Mouse (Mus musculus) hindbrain, embryonic 10.5 days (tissue): Measurements from ENCODE around the gene Gm49369. TPM values are rescaled to one million over a fixed set of nuclear protein-coding genes. Genes with fewer than 3 reads are reported as not detected.

Source experiments
- DNase-seq: peaks from one replicate; pipeline ENCODE4 v3.0.0-alpha.2; 2017; ENCODE audit warnings: low spot score
- H3K27ac ChIP-seq: fragments of 300-500 bp; sonication (generic); 2 replicates; pipeline ENCODE4 v1.5.1; 2016; ENCODE audit warnings: mild to moderate bottlenecking, moderate library complexity
- H3K27me3 ChIP-seq: fragments of 300-500 bp; sonication (generic); 2 replicates; pipeline ENCODE4 v1.6.1; 2016; ENCODE audit warnings: mild to moderate bottlenecking; ENCODE audit not compliant: poor library complexity, insufficient read depth, severe bottlenecking
- H3K36me3 ChIP-seq: fragments of 300-500 bp; sonication (generic); 2 replicates; pipeline ENCODE4 v1.6.1; 2016; ENCODE audit warnings: mild to moderate bottlenecking, moderate library complexity
- H3K4me1 ChIP-seq: fragments of 300-500 bp; sonication (generic); replicated peaks from 2 replicates; pipeline ENCODE4 v1.6.1; 2016; ENCODE audit warnings: mild to moderate bottlenecking
- H3K4me3 ChIP-seq: fragments of 300-500 bp; sonication (generic); 2 replicates; pipeline ENCODE4 v1.5.1; 2016; ENCODE audit warnings: mild to moderate bottlenecking, moderate library complexity
- H3K9me3 ChIP-seq: fragments of 300-500 bp; sonication (generic); 2 replicates; pipeline ENCODE4 v1.6.1; 2016; ENCODE audit warnings: mild to moderate bottlenecking, moderate library complexity
- WGBS: fragments of 180-500 bp; shearing (Covaris S2); methylation state at CpG from one replicate; pipeline ENCODE4 v1.1.7; 2016; 5-methylcytosine and 5-hydroxymethylcytosine counted together
- polyA plus RNA-seq: library from polyadenylated mRNA; unstranded; fragments of >200 nt; fragmentation: Nextera tagmentation; extraction: Ambion mirVana; gene quantifications from 2 replicates; pipeline ENCODE4 v1.2.1, GENCODE M21; 2016

The Gm49369 gene
- polyA plus RNA-seq, 1 experiment from 2014 or later = 1.5 TPM

- H3K27me3 ChIP-seq = peaks cover 42% of the 10 kb centered on the region
- H3K4me1 ChIP-seq = peaks cover 17% of the 10 kb centered on the region
- no peak overlapping the region for H3K4me3 ChIP-seq
- 84% methylated on average over 6 of the region's 6 CpGs for WGBS
- peaks cover 53% of the 10 kb centered on the region for H3K36me3 ChIP-seq
- H3K27ac ChIP-seq = no peak overlapping the region
- H3K9me3 ChIP-seq = no peaks in the 10 kb centered on the region
- no peak for DNase-seq
Observed at GRCm38 (mm10) chr7:142375261-142375724, 7.2 kb downstream of the Gm49369 start.

- H3K4me1 ChIP-seq = peaks cover 17% of the 10 kb centered on the region
- 94% methylated on average over 5 of the region's 5 CpGs for WGBS
- no peak overlapping the region for H3K27ac ChIP-seq
- DNase-seq = no peak
- peaks cover 50% of the 10 kb centered on the region for H3K27me3 ChIP-seq
- peaks cover 46% of the 10 kb centered on the region for H3K36me3 ChIP-seq
- H3K9me3 ChIP-seq = no peaks in the 10 kb centered on the region
- no peak overlapping the region for H3K4me3 ChIP-seq
Observed at GRCm38 (mm10) chr7:142374413-142375015, 8.0 kb downstream of the Gm49369 start.

GRCm38 (mm10) chr7:142373641-142374412 lies 8.6 kb downstream of the Gm49369 start, which contains the start of gene Ifitm10:
TSS of gene Ifitm10 (minus strand) at chr7:142373753.
- Histone ChIP-seq H3K27ac (no peak within 1 kb of the TSS), H3K4me3 (no peak within 1 kb of the TSS), H3K9me3 (no peaks in the 10 kb centered on the region), H3K27me3 (peaks cover 52% of the 10 kb centered on the region), H3K4me1 (peaks cover 17% of the 10 kb centered on the region), H3K36me3 (peaks cover 39% of the 10 kb centered on the region)
- WGBS = 73% methylated on average over 8 of the region's 8 CpGs
- no peak for DNase-seq

- Histone ChIP-seq H3K36me3 (peaks cover 31% of the 10 kb centered on the region), H3K27me3 (peaks cover 55% of the 10 kb centered on the region), H3K4me1 (peaks cover 17% of the 10 kb centered on the region), H3K27ac (no peak overlapping the region), H3K9me3 (no peaks in the 10 kb centered on the region), H3K4me3 (no peak overlapping the region)
- WGBS = 79% methylated on average over 5 of the region's 5 CpGs
- DNase-seq = no peak
Observed at GRCm38 (mm10) chr7:142373039-142373438, 9.4 kb downstream of the Gm49369 start.

- peaks cover 17% of the 10 kb centered on the region for H3K4me1 ChIP-seq
- peak; percentile 14 for DNase-seq
- peaks cover 21% of the 10 kb centered on the region for H3K36me3 ChIP-seq
- whole genome bisulfite sequencing = 3% methylated on average over 64 of the region's 64 CpGs
- no peaks in the 10 kb centered on the region for H3K9me3 ChIP-seq
- peak overlapping the region; percentile 52 for H3K4me3 ChIP-seq
- peaks cover 55% of the 10 kb centered on the region for H3K27me3 ChIP-seq
- peak overlapping the region; percentile 45 for H3K27ac ChIP-seq
Observed at GRCm38 (mm10) chr7:142371768-142372661, 10.5 kb downstream of the Gm49369 start.

GRCm38 (mm10) chr7:142371398-142371767 lies 11.1 kb downstream of the Gm49369 start:
- H3K27me3 ChIP-seq = peaks cover 55% of the 10 kb centered on the region
- H3K4me3 ChIP-seq = peak overlapping the region; percentile 52; the same call in 1 of the 2 replicates
- no peaks in the 10 kb centered on the region for H3K9me3 ChIP-seq
- peaks cover 14% of the 10 kb centered on the region for H3K36me3 ChIP-seq
- no peak overlapping the region for H3K27ac ChIP-seq
- peaks cover 17% of the 10 kb centered on the region for H3K4me1 ChIP-seq
- 26% methylated on average over 11 of the region's 11 CpGs for WGBS
- no peak for DNase-seq

GRCm38 (mm10) chr7:142370937-142371336 lies 11.5 kb downstream of the Gm49369 start:
- peak overlapping the region; percentile 52; the same call in 1 of the 2 replicates for H3K4me3 ChIP-seq
- H3K27ac ChIP-seq = no peak overlapping the region
- peaks cover 55% of the 10 kb centered on the region for H3K27me3 ChIP-seq
- peaks cover 17% of the 10 kb centered on the region for H3K4me1 ChIP-seq
- H3K36me3 ChIP-seq = peaks cover 10% of the 10 kb centered on the region
- DNase-seq = no peak
- WGBS = 82% methylated on average over 18 of the region's 18 CpGs
- no peaks in the 10 kb centered on the region for H3K9me3 ChIP-seq

- H3K36me3 ChIP-seq = no peaks in the 10 kb centered on the region
- 77% methylated on average over 6 of the region's 6 CpGs for WGBS
- DNase-seq = no peak
- no peak overlapping the region for H3K27ac ChIP-seq
- H3K4me3 ChIP-seq = no peak overlapping the region
- H3K4me1 ChIP-seq = peaks cover 17% of the 10 kb centered on the region
- peaks cover 55% of the 10 kb centered on the region for H3K27me3 ChIP-seq
- no peaks in the 10 kb centered on the region for H3K9me3 ChIP-seq
Observed at GRCm38 (mm10) chr7:142369820-142370219, 12.6 kb downstream of the Gm49369 start.

- DNase-seq = no peak
- peaks cover 17% of the 10 kb centered on the region for H3K4me1 ChIP-seq
- H3K9me3 ChIP-seq = no peaks in the 10 kb centered on the region
- H3K27me3 ChIP-seq = peaks cover 48% of the 10 kb centered on the region
- no peak overlapping the region for H3K4me3 ChIP-seq
- H3K36me3 ChIP-seq = no peaks in the 10 kb centered on the region
- no peak overlapping the region for H3K27ac ChIP-seq
- WGBS = 78% methylated on average over 2 of the region's 2 CpGs
Observed at GRCm38 (mm10) chr7:142368856-142369255, 13.6 kb downstream of the Gm49369 start.

GRCm38 (mm10) chr7:142363107-142363506 lies 19.4 kb downstream of the Gm49369 start:
- Histone ChIP-seq H3K36me3 (no peaks in the 10 kb centered on the region), H3K27me3 (no peaks in the 10 kb centered on the region), H3K9me3 (no peaks in the 10 kb centered on the region), H3K4me1 (peaks cover 7% of the 10 kb centered on the region), H3K4me3 (no peak overlapping the region), H3K27ac (no peak overlapping the region)
- 86% methylated on average over 4 of the region's 4 CpGs for WGBS
- no peak for DNase-seq

GRCm38 (mm10) chr7:142360743-142361142 lies 21.7 kb downstream of the Gm49369 start:
- Histone ChIP-seq H3K4me3 (no peak overlapping the region), H3K4me1 (peaks cover 7% of the 10 kb centered on the region), H3K9me3 (no peaks in the 10 kb centered on the region), H3K27ac (no peak overlapping the region), H3K36me3 (no peaks in the 10 kb centered on the region), H3K27me3 (no peaks in the 10 kb centered on the region)
- DNase-seq = no peak

- Histone ChIP-seq H3K4me1 (peaks cover 18% of the 10 kb centered on the region), H3K4me3 (no peak overlapping the region), H3K9me3 (no peaks in the 10 kb centered on the region), H3K36me3 (no peaks in the 10 kb centered on the region), H3K27me3 (no peaks in the 10 kb centered on the region), H3K27ac (no peak overlapping the region; the same call in 1 of the 2 replicates)
- WGBS = 79% methylated on average over 8 of the region's 8 CpGs
- DNase-seq = no peak
Observed at GRCm38 (mm10) chr7:142359129-142359528, 23.3 kb downstream of the Gm49369 start.
